Mouse (Mus musculus) frontal cortex, adult 2 months (tissue): ENCODE results near the gene Tnfrsf4. TPM values are rescaled to one million over a fixed set of nuclear protein-coding genes. Genes with fewer than 3 reads are reported as not detected.

Source experiments
- DNase-seq, 2 experiments: peaks; one replicate each; pipeline ENCODE4 v3.0.0; 2022; ENCODE audit warnings: low spot score in 1 of 2; ENCODE audit errors: extremely low spot score in 1 of 2
- polyA plus RNA-seq: library from polyadenylated mRNA; depleted of rRNA; stranded (reverse); fragments of >200 nt; gene quantifications from 2 replicates; pipeline ENCODE4 v1.2.3, GENCODE M21; 2012; rRNA removed

Gene Tnfrsf4
- polyA plus RNA-seq, 1 experiment, result 3.6 TPM

DNA sequence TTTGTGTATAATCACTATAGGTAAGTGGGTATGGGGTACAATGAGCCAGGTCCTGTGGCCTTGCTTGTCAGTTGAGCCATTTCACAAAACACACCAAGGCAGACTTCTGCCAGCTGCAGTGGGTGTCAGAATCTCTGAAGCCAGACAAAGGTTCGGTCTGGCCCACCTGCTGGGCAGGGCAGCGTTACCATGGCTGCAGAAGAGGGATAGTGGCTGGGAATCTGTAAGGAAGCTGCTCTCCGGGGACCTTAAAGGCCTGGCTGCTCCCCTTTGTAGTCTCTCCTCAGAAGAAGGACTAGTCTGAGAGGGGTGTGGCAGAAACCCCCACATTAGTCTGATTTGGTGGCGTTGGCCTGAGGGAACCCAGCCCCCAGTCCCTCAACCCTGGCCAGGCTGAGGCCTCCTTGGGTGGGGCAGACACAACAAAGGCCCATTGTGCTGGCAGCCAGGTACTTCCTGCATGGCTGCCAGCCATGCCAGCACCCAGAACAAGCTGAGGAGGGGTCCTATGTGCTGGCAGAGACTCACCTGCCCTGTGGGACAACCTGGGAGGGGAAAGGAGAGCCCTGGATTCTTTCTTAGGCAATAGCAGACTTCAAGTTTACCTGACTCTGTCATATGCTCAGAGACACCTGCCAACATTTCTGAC lies 50.3 kb downstream of the Tnfrsf4 start:
- DNase-seq, result no peak

- no peak for DNase-seq
Observed at GRCm38 (mm10) chr4:156064510-156064897, 50.9 kb downstream of the Tnfrsf4 start.

DNA sequence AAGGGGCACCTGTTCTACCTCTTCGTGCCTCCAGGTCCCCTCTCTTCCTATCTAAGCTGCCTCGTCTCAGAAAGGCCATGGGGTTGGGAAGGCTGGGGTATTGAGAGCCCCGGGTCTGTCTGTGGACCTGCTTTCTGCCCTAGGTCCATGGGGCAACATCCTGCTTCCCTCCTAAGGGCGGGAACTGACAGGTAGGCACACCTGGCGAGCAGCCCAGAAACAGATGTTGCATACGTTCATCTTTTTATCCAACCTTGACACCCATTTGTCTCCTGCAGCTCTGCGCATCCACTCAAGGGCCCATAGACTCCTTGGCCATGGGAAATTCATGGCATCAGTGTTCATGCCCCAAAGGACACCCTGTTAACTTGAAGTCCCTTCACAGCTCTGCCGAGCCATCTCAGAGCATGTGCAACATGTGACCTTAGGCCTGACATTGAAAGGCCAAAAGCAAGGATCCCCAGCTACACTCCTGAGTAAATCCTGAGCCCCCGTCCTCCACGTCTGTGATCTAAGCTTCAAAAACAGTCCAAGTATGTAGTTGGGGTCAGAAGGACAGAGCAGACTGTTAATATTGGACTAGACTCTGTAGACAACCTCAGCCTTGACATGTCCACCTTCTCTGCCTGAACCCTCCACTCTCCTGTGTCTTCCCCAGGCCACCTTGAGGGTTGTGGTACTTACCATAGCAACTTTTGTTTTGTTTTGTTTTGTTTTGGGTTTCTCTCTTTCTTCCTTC lies 51.7 kb downstream of the Tnfrsf4 start:
- DNase-seq, result no peak

Other genes starting within 250 kb of the Tnfrsf4 start
- 30.7 and 31.8 TPM in 2 replicates for gene Vwa1, start 239.1 kb upstream of the Tnfrsf4 start, polyA plus RNA-seq
- 24.2 and 26.8 TPM in 2 replicates for gene Tmem88b, start 228.0 kb upstream of the Tnfrsf4 start, polyA plus RNA-seq
- not detected in 2 replicates for gene Ankrd65, start 223.4 kb upstream of the Tnfrsf4 start, polyA plus RNA-seq
- gene Mrpl20, start 211.0 kb upstream of the Tnfrsf4 start, polyA plus RNA-seq, result 101 and 116 TPM in 2 replicates
- 127 and 144 TPM in 2 replicates for gene Ccnl2, start 201.4 kb upstream of the Tnfrsf4 start, polyA plus RNA-seq
- gene Aurkaip1, start 182.6 kb upstream of the Tnfrsf4 start, polyA plus RNA-seq, result 126 and 131 TPM in 2 replicates
- gene Mxra8, start 174.2 kb upstream of the Tnfrsf4 start, polyA plus RNA-seq, result 19.0 and 19.3 TPM in 2 replicates
- 129 and 134 TPM in 2 replicates for gene Dvl1, start 166.4 kb upstream of the Tnfrsf4 start, polyA plus RNA-seq
- 0.36 and 0.38 TPM in 2 replicates for gene Tas1r3, start 150.5 kb upstream of the Tnfrsf4 start, polyA plus RNA-seq
- gene Cptp, start 144.4 kb upstream of the Tnfrsf4 start, polyA plus RNA-seq, result 19.6 and 22.3 TPM in 2 replicates
- 36.9 and 41.1 TPM in 2 replicates for gene Ints11, start 144.3 kb upstream of the Tnfrsf4 start, polyA plus RNA-seq
- 86.6 and 87.9 TPM in 2 replicates for gene Pusl1, start 122.1 kb upstream of the Tnfrsf4 start, polyA plus RNA-seq
- gene Acap3, start 122.0 kb upstream of the Tnfrsf4 start, polyA plus RNA-seq, result 101 and 109 TPM in 2 replicates
- gene Ube2j2, start 70.0 kb upstream of the Tnfrsf4 start, polyA plus RNA-seq, result 69.5 and 70.8 TPM in 2 replicates
- gene C1qtnf12, start 51.5 kb upstream of the Tnfrsf4 start, polyA plus RNA-seq, result 14.3 and 17.1 TPM in 2 replicates
- 9.7 and 10.6 TPM in 2 replicates for gene B3galt6, start 21.2 kb upstream of the Tnfrsf4 start, polyA plus RNA-seq
- 123 and 128 TPM in 2 replicates for gene Sdf4, start 21.0 kb upstream of the Tnfrsf4 start, polyA plus RNA-seq
- gene Tnfrsf18, start 12.3 kb downstream of the Tnfrsf4 start, polyA plus RNA-seq, result 0.22 and 0.27 TPM in 2 replicates
- gene Ttll10, start 45.6 kb downstream of the Tnfrsf4 start, polyA plus RNA-seq, result 0.04 and 0.06 TPM in 2 replicates
- gene 9430015G10Rik, start 96.1 kb downstream of the Tnfrsf4 start, polyA plus RNA-seq, result 34.8 and 38.7 TPM in 2 replicates
- 1.5 and 2.5 TPM in 2 replicates for gene Rnf223, start 116.7 kb downstream of the Tnfrsf4 start, polyA plus RNA-seq
- 198 and 200 TPM in 2 replicates for gene Agrn, start 183.6 kb downstream of the Tnfrsf4 start, polyA plus RNA-seq
- gene Isg15, start 187.0 kb downstream of the Tnfrsf4 start, polyA plus RNA-seq, result 8.9 and 10.4 TPM in 2 replicates
- 5.2 and 5.4 TPM in 2 replicates for gene AW011738, start 189.5 kb downstream of the Tnfrsf4 start, polyA plus RNA-seq
- gene Perm1, start 202.0 kb downstream of the Tnfrsf4 start, polyA plus RNA-seq, result 0.92 and 0.96 TPM in 2 replicates
- 79.0 and 85.8 TPM in 2 replicates for gene Plekhn1, start 221.0 kb downstream of the Tnfrsf4 start, polyA plus RNA-seq
- gene Noc2l, start 222.2 kb downstream of the Tnfrsf4 start, polyA plus RNA-seq, result 93.4 and 96.7 TPM in 2 replicates
- 2.7 and 3.8 TPM in 2 replicates for gene Samd11, start 241.8 kb downstream of the Tnfrsf4 start, polyA plus RNA-seq